11 mouse cellular contexts compared by ENCODE assay signal in genomic region chr5:148954314-148955060, GRCm38 (mm10). TPM values are rescaled to one million over a fixed set of nuclear protein-coding genes. Genes with fewer than 3 reads are reported as not detected.
DNase-seq lines count a peak whose midpoint lies in the region; ATAC-seq lines count a peak whose summit lies in the region.
"Had no signal": no experiment of that assay in that cellular context is flagged by ENCODE, and none has a peak within 500 bp of the region (broad histone marks: within the 10 kb centered on the region; RNA-seq: fewer than 3 reads in every experiment).

No protein-coding gene starts in this region.

- no peak overlapping the region for H3K4me3 ChIP-seq in neural tube, embryonic 15.5 days (replicated peaks)
- H3K4me3 ChIP-seq in limb, embryonic 15.5 days, result no peak overlapping the region
- H3K4me3 ChIP-seq: hindbrain, embryonic 10.5 days; midbrain, embryonic 13.5 days had no signal

- H3K9me3 ChIP-seq in neural tube, embryonic 15.5 days (replicated peaks), result no peaks in the 10 kb centered on the region
- no peaks in the 10 kb centered on the region for H3K9me3 ChIP-seq in limb, embryonic 15.5 days
- H3K9me3 ChIP-seq: hindbrain, embryonic 10.5 days; midbrain, embryonic 13.5 days had no signal

- H3K9ac ChIP-seq in neural tube, embryonic 15.5 days (replicated peaks), result no peak overlapping the region
- no peak overlapping the region for H3K9ac ChIP-seq in limb, embryonic 15.5 days
- H3K9ac ChIP-seq: midbrain, embryonic 13.5 days had no signal

- DNase-seq in cerebellum, postnatal 25 days, result peak; percentile 17 to 43
- DNase-seq in cerebellum, adult 9-11 months, result no peak
- DNase-seq in neural tube, embryonic 10.5 days (ENCODE audit: extremely low spot score, low spot score), result no peak
- DNase-seq in testis, postnatal 10 days (ENCODE audit: low spot score), result peak; percentile 39
- DNase-seq in left cerebral cortex, adult 18-20 months (ENCODE audit: low spot score in 2 of 2), result no peak
- DNase-seq in natural killer cell, adult 2 months (ENCODE audit: low spot score in 2 of 2), result no peak

- no peaks in the 10 kb centered on the region for H3K27me3 ChIP-seq in neural tube, embryonic 15.5 days (replicated peaks)
- H3K27me3 ChIP-seq in limb, embryonic 15.5 days, result no peaks in the 10 kb centered on the region

- H3K4me2 ChIP-seq in neural tube, embryonic 15.5 days, result no peak overlapping the region
- H3K4me2 ChIP-seq in limb, embryonic 15.5 days, result no peak overlapping the region
- H3K4me2 ChIP-seq: midbrain, embryonic 13.5 days had no signal

- no peak for ATAC-seq in neural tube, embryonic 15.5 days (ENCODE audit: low FRiP score)
- no peak for ATAC-seq in limb, embryonic 15.5 days (ENCODE audit: insufficient number of reproducible peaks, low FRiP score, low TSS enrichment, low read depth)
- ATAC-seq: midbrain, embryonic 13.5 days had no signal

- H3K36me3 ChIP-seq in neural tube, embryonic 15.5 days, result no peaks in the 10 kb centered on the region
- no peaks in the 10 kb centered on the region for H3K36me3 ChIP-seq in limb, embryonic 15.5 days
- H3K36me3 ChIP-seq: hindbrain, embryonic 10.5 days; midbrain, embryonic 13.5 days had no signal

- whole genome bisulfite sequencing in neural tube, embryonic 15.5 days, result 66% methylated on average over 22 of the region's 22 CpGs
- 65% methylated on average over 22 of the region's 22 CpGs for WGBS in limb, embryonic 15.5 days

- H3K27ac ChIP-seq in neural tube, embryonic 15.5 days (replicated peaks), result 0 out of 2 replicates have a peak overlapping the region, but pooled peaks have one; percentile 18
- H3K27ac ChIP-seq in limb, embryonic 15.5 days, result 0 out of 2 replicates have a peak overlapping the region, but pooled peaks have one; percentile 13
- H3K27ac ChIP-seq: hindbrain, embryonic 10.5 days; midbrain, embryonic 13.5 days; stomach, postnatal 0 days had no signal

- H3K4me1 ChIP-seq in neural tube, embryonic 15.5 days, result peaks cover 8% of the 10 kb centered on the region
- peaks cover 26% of the 10 kb centered on the region for H3K4me1 ChIP-seq in limb, embryonic 15.5 days

RNA-seq across cellular contexts. Expression of gene Katnal1, which starts 25.4 kb away (rescaled TPM):
- polyA plus RNA-seq in neural tube, embryonic 15.5 days (2015; fragmentation: Nextera tagmentation; extraction: Ambion mirVana), result 33.0 and 35.1 TPM in 2 replicates
- polyA plus RNA-seq in limb, embryonic 15.5 days (2015; fragmentation: Nextera tagmentation; extraction: Ambion mirVana), result 12.9 and 13.4 TPM in 2 replicates
- 10 to 100 TPM; 75.2 to 78.2 TPM for total RNA-seq in left cerebral cortex, adult 18-20 months (2021)

RNA-seq across cellular contexts. Expression of gene Gm42791, which starts 40.5 kb away (rescaled TPM):
- 3.4 and 5.4 TPM in 2 replicates for polyA plus RNA-seq in neural tube, embryonic 15.5 days (2015; fragmentation: Nextera tagmentation; extraction: Ambion mirVana)
- 1.2 and 3.7 TPM in 2 replicates for polyA plus RNA-seq in limb, embryonic 15.5 days (2015; fragmentation: Nextera tagmentation; extraction: Ambion mirVana)
- total RNA-seq in left cerebral cortex, adult 18-20 months (2021), result 10 to 100 TPM; 31.6 to 40.1 TPM

Comparison
In these comparisons a context has a peak if more than half of its experiments do, and no peak if none do; other contexts are left out.
1. DNase-seq: peak in cerebellum, postnatal 25 days (2 of 2) and testis, postnatal 10 days (single experiment); none in cerebellum, adult 9-11 months (single experiment), neural tube, embryonic 10.5 days (single experiment), left cerebral cortex, adult 18-20 months (0 of 2) and natural killer cell, adult 2 months (0 of 2).